Mouse (Mus musculus) lung, adult 2 months (tissue): Measurements from ENCODE around the gene Maml3.

ENCODE experiments used
- CTCF ChIP-seq: fragments of 200-500 bp; IDR thresholded peaks from 2 replicates; pipeline ENCODE4 v1.5.1; 2011; ENCODE audit warnings: mild to moderate bottlenecking, low read length, control low read depth; ENCODE audit not compliant: insufficient read depth
- POLR2A ChIP-seq: fragments of 200-500 bp; IDR thresholded peaks from 2 replicates; pipeline ENCODE4 v1.6.1; 2011; ENCODE audit warnings: low read depth, mild to moderate bottlenecking, control low read depth, low read length, borderline replicate concordance; ENCODE audit errors: extremely low read depth

GRCm38 (mm10) chr3:52027972-52028371 is 76.9 kb downstream of the Maml3 start:
- no peak for TF ChIP-seq CTCF
- TF ChIP-seq POLR2A = no peak
